Mouse (Mus musculus) embryonic facial prominence, embryonic 10.5 days (tissue): Measurements from ENCODE around the gene Cd200r1. TPM values are rescaled to one million over a fixed set of nuclear protein-coding genes. Genes with fewer than 3 reads are reported as not detected.
"Not testable (repeated sequence)": the region's sequence is repeated elsewhere in the genome, so short reads cannot be mapped to it uniquely, and the experiment has no call there.

Experiments used
- DNase-seq: peaks from one replicate; pipeline ENCODE4 v3.0.0-alpha.2; 2017; ENCODE audit warnings: low spot score
- H3K27ac ChIP-seq: fragments of 300-500 bp; sonication (generic); replicated peaks from 2 replicates; pipeline ENCODE4 v1.5.1; 2016; ENCODE audit warnings: mild to moderate bottlenecking
- H3K27me3 ChIP-seq: fragments of 300-500 bp; sonication (generic); replicated peaks from 2 replicates; pipeline ENCODE4 v1.6.1; 2016; ENCODE audit warnings: low read depth, mild to moderate bottlenecking; ENCODE audit not compliant: poor library complexity, severe bottlenecking
- H3K36me3 ChIP-seq: fragments of 300-500 bp; sonication (generic); replicated peaks from 2 replicates; pipeline ENCODE4 v1.6.1; 2016; ENCODE audit warnings: mild to moderate bottlenecking, moderate library complexity
- H3K4me1 ChIP-seq: fragments of 300-500 bp; sonication (generic); 2 replicates; pipeline ENCODE4 v1.6.1; 2016
- H3K4me3 ChIP-seq: fragments of 300-500 bp; sonication (generic); 2 replicates; pipeline ENCODE4 v1.5.1; 2016; ENCODE audit warnings: mild to moderate bottlenecking, moderate library complexity
- H3K9me3 ChIP-seq: fragments of 300-500 bp; sonication (generic); 2 replicates; pipeline ENCODE4 v1.6.1; 2016; ENCODE audit warnings: mild to moderate bottlenecking
- WGBS: fragments of 180-500 bp; shearing (Covaris S2); methylation state at CpG from one replicate; pipeline ENCODE4 v1.1.7; 2016; 5-methylcytosine and 5-hydroxymethylcytosine counted together
- polyA plus RNA-seq: library from polyadenylated mRNA; unstranded; fragments of >200 nt; fragmentation: Nextera tagmentation; extraction: Ambion mirVana; gene quantifications from 2 replicates; pipeline ENCODE4 v1.2.1, GENCODE M21; 2016

Gene Cd200r1
- polyA plus RNA-seq, 1 experiment from 2014 or later: 0.15 TPM

GRCm38 (mm10) chr16:44773673-44774072, 8.1 kb downstream of the Cd200r1 start:
- no peaks in the 10 kb centered on the region for H3K27me3 ChIP-seq
- DNase-seq: no peak
- no peak overlapping the region for H3K4me3 ChIP-seq

GRCm38 (mm10) chr16:44774201-44774600, 8.7 kb downstream of the Cd200r1 start:
- Histone ChIP-seq H3K4me1 (no peaks in the 10 kb centered on the region), H3K36me3 (no peaks in the 10 kb centered on the region), H3K9me3 (no peaks in the 10 kb centered on the region), H3K4me3 (no peak overlapping the region), H3K27me3 (no peaks in the 10 kb centered on the region), H3K27ac (no peak overlapping the region)
- no peak for DNase-seq
- WGBS: 88% methylated on average over 6 of the region's 6 CpGs

More at GRCm38 (mm10) chr16:44773673-44774072, 8.1 kb downstream of the Cd200r1 start:
- Histone ChIP-seq H3K36me3 (no peaks in the 10 kb centered on the region), H3K27ac (no peak overlapping the region), H3K9me3 (no peaks in the 10 kb centered on the region), H3K4me1 (no peaks in the 10 kb centered on the region)
- WGBS: 84% methylated on average over 3 of the region's 3 CpGs

- Histone ChIP-seq H3K27me3 (no peaks in the 10 kb centered on the region), H3K36me3 (no peaks in the 10 kb centered on the region), H3K9me3 (no peaks in the 10 kb centered on the region), H3K4me3 (no peak overlapping the region), H3K27ac (no peak overlapping the region), H3K4me1 (no peaks in the 10 kb centered on the region)
- WGBS: 88% methylated on average over 17 of the region's 17 CpGs
- DNase-seq: no peak
These were observed 13.1 kb downstream of the Cd200r1 start for GRCm38 (mm10) chr16:44778538-44779147.

GRCm38 (mm10) chr16:44779494-44779893, 14.0 kb downstream of the Cd200r1 start:
- Histone ChIP-seq H3K4me1 (no peaks in the 10 kb centered on the region), H3K9me3 (no peaks in the 10 kb centered on the region), H3K4me3 (no peak overlapping the region), H3K36me3 (no peaks in the 10 kb centered on the region), H3K27ac (no peak overlapping the region), H3K27me3 (no peaks in the 10 kb centered on the region)
- 88% methylated on average over 5 of the region's 5 CpGs for WGBS
- DNase-seq: no peak

GRCm38 (mm10) chr16:44780751-44781150, 15.2 kb downstream of the Cd200r1 start:
- 67% methylated on average over 4 of the region's 4 CpGs for WGBS
- DNase-seq: no peak
- H3K4me3 ChIP-seq: no peak overlapping the region

GRCm38 (mm10) chr16:44786934-44787333, 21.4 kb downstream of the Cd200r1 start:
- DNase-seq: no peak
- Histone ChIP-seq H3K27me3 (no peaks in the 10 kb centered on the region), H3K27ac (no peak overlapping the region), H3K4me1 (no peaks in the 10 kb centered on the region), H3K36me3 (no peaks in the 10 kb centered on the region), H3K4me3 (no peak overlapping the region), H3K9me3 (no peaks in the 10 kb centered on the region)
- 87% methylated on average over 1 of the region's 1 CpGs for WGBS

More at GRCm38 (mm10) chr16:44780751-44781150, 15.2 kb downstream of the Cd200r1 start:
- no peaks in the 10 kb centered on the region for H3K9me3 ChIP-seq
- H3K27ac ChIP-seq: no peak overlapping the region
- H3K4me1 ChIP-seq: no peaks in the 10 kb centered on the region
- no peaks in the 10 kb centered on the region for H3K27me3 ChIP-seq
- H3K36me3 ChIP-seq: no peaks in the 10 kb centered on the region

- Histone ChIP-seq H3K9me3 (no peaks in the 10 kb centered on the region), H3K4me1 (no peaks in the 10 kb centered on the region), H3K27ac (no peak overlapping the region), H3K36me3 (no peaks in the 10 kb centered on the region), H3K4me3 (no peak overlapping the region), H3K27me3 (no peaks in the 10 kb centered on the region)
- no peak for DNase-seq
These were observed 28.9 kb downstream of the Cd200r1 start for GRCm38 (mm10) chr16:44794416-44794815.

- no peak for DNase-seq
- Histone ChIP-seq H3K36me3 (no peaks in the 10 kb centered on the region), H3K4me1 (no peaks in the 10 kb centered on the region), H3K9me3 (no peaks in the 10 kb centered on the region), H3K4me3 (no peak overlapping the region), H3K27me3 (no peaks in the 10 kb centered on the region), H3K27ac (no peak overlapping the region)
These were observed 40.4 kb downstream of the Cd200r1 start for GRCm38 (mm10) chr16:44805976-44806375.

GRCm38 (mm10) chr16:44810223-44810622, 44.7 kb downstream of the Cd200r1 start:
- 91% methylated on average over 4 of the region's 4 CpGs for WGBS
- H3K27ac ChIP-seq, DNase-seq, H3K27me3 ChIP-seq, H3K9me3 ChIP-seq, H3K36me3 ChIP-seq, H3K4me3 ChIP-seq, H3K4me1 ChIP-seq: not testable (repeated sequence)

- Histone ChIP-seq H3K36me3 (no peaks in the 10 kb centered on the region), H3K4me3 (no peak within 1 kb of the TSS), H3K27ac (no peak within 1 kb of the TSS), H3K9me3 (no peaks in the 10 kb centered on the region), H3K27me3 (no peaks in the 10 kb centered on the region), H3K4me1 (no peaks in the 10 kb centered on the region)
- WGBS: 91% methylated on average over 3 of the region's 3 CpGs
- DNase-seq: no peak
These were observed 46.0 kb downstream of the Cd200r1 start, which contains the start of gene Cd200r4 for GRCm38 (mm10) chr16:44811544-44811943. Cd200r4 (plus strand) TSS chr16:44811733.

GRCm38 (mm10) chr16:44812468-44813065, 47.0 kb downstream of the Cd200r1 start:
- DNase-seq: no peak
- H3K36me3 ChIP-seq: no peaks in the 10 kb centered on the region
- H3K4me3 ChIP-seq: no peak overlapping the region
- no peaks in the 10 kb centered on the region for H3K9me3 ChIP-seq
- H3K4me1 ChIP-seq: no peaks in the 10 kb centered on the region
- H3K27ac ChIP-seq: no peak overlapping the region
- no peaks in the 10 kb centered on the region for H3K27me3 ChIP-seq
- 86% methylated on average over 6 of the region's 6 CpGs for WGBS

- Histone ChIP-seq H3K4me3 (no peak overlapping the region), H3K36me3 (no peaks in the 10 kb centered on the region), H3K9me3 (no peaks in the 10 kb centered on the region), H3K27ac (no peak overlapping the region), H3K27me3 (no peaks in the 10 kb centered on the region), H3K4me1 (no peaks in the 10 kb centered on the region)
- WGBS: 50% methylated on average over 1 of the region's 1 CpGs
- DNase-seq: no peak
These were observed 52.5 kb downstream of the Cd200r1 start for GRCm38 (mm10) chr16:44818010-44818409.

- Histone ChIP-seq H3K27ac (no peak overlapping the region), H3K27me3 (no peaks in the 10 kb centered on the region), H3K4me3 (no peak overlapping the region), H3K36me3 (no peaks in the 10 kb centered on the region), H3K9me3 (no peaks in the 10 kb centered on the region), H3K4me1 (no peaks in the 10 kb centered on the region)
- no peak for DNase-seq
- WGBS: 83% methylated on average over 4 of the region's 4 CpGs
These were observed 55.0 kb downstream of the Cd200r1 start for GRCm38 (mm10) chr16:44820545-44820944.
